Mouse (Mus musculus) activated CD4-positive, CD25-positive, alpha-beta regulatory T cell (primary cell): Measurements from ENCODE around the gene Gpat2. TPM values are rescaled to one million over a fixed set of nuclear protein-coding genes. Genes with fewer than 3 reads are reported as not detected.

Experiments used
- polyA plus RNA-seq, 2 experiments: library from polyadenylated mRNA; unstranded; fragments of 100-300 nt; shearing (Covaris generic); gene quantifications; one replicate each; pipeline ENCODE4 v1.2.1; 2017

Gene Gpat2
- under 1 TPM in 1 of 2 experiments, not detected in 1; 0.97 TPM for polyA plus RNA-seq

GRCm38 (mm10) chr2:127424977-127425376 lies at the start of gene Gpat2:
Gpat2 (plus strand) TSS chr2:127425199.

GRCm38 (mm10) chr2:127444055-127444789 lies 19.2 kb downstream of the Gpat2 start, which contains the start of gene Fahd2a:
Fahd2a (minus strand) TSS chr2:127444565.

Other genes starting within 250 kb of the Gpat2 start
- 1 to 10 TPM in 1 of 2 experiments, under 1 TPM in 1; 0.57 to 1.4 TPM for gene 1810024B03Rik, start 216.9 kb upstream of the Gpat2 start, polyA plus RNA-seq
- gene Snrnp200, start 216.8 kb upstream of the Gpat2 start, polyA plus RNA-seq: 10 to 100 TPM; 40.1 to 72.2 TPM
- 10 to 100 TPM; 70.5 to 83.6 TPM for gene Ciao1, start 177.4 kb upstream of the Gpat2 start, polyA plus RNA-seq
- gene Tmem127, start 177.3 kb upstream of the Gpat2 start, polyA plus RNA-seq: 10 to 100 TPM; 30.2 to 49.1 TPM
- gene Stard7, start 155.0 kb upstream of the Gpat2 start, polyA plus RNA-seq: 100 to 1,000 TPM in 1 of 2 experiments, 10 to 100 TPM in 1; 63.9 to 105 TPM
- 100 to 1,000 TPM; 263 to 563 TPM for gene Dusp2, start 89.0 kb upstream of the Gpat2 start, polyA plus RNA-seq
- under 1 TPM; 0.17 to 0.42 TPM for gene Astl, start 86.6 kb upstream of the Gpat2 start, polyA plus RNA-seq
- under 1 TPM in 1 of 2 experiments, not detected in 1; 0.15 TPM for gene Adra2b, start 62.0 kb upstream of the Gpat2 start, polyA plus RNA-seq
- 10 to 100 TPM; 36.5 to 37.9 TPM for gene Fahd2a, start 19.4 kb downstream of the Gpat2 start, polyA plus RNA-seq
- gene Kcnip3, start 96.9 kb downstream of the Gpat2 start, polyA plus RNA-seq: under 1 TPM; 0.32 to 0.58 TPM
- gene Prom2, start 116.3 kb downstream of the Gpat2 start, polyA plus RNA-seq: under 1 TPM in 1 of 2 experiments, not detected in 1; 0.28 TPM
- 1 to 10 TPM in 1 of 2 experiments, under 1 TPM in 1; 0.87 to 1.2 TPM for gene Zfp661, start 161.9 kb downstream of the Gpat2 start, polyA plus RNA-seq
- 100 to 1,000 TPM in 1 of 2 experiments, 10 to 100 TPM in 1; 84.9 to 123 TPM for gene Mrps5, start 162.0 kb downstream of the Gpat2 start, polyA plus RNA-seq
- gene Mal, start 231.5 kb downstream of the Gpat2 start, polyA plus RNA-seq: under 1 TPM in 1 of 2 experiments, not detected in 1; 0.28 TPM